Comparison of ENCODE assay signal across 8 mouse cellular contexts in the genomic region with DNA sequence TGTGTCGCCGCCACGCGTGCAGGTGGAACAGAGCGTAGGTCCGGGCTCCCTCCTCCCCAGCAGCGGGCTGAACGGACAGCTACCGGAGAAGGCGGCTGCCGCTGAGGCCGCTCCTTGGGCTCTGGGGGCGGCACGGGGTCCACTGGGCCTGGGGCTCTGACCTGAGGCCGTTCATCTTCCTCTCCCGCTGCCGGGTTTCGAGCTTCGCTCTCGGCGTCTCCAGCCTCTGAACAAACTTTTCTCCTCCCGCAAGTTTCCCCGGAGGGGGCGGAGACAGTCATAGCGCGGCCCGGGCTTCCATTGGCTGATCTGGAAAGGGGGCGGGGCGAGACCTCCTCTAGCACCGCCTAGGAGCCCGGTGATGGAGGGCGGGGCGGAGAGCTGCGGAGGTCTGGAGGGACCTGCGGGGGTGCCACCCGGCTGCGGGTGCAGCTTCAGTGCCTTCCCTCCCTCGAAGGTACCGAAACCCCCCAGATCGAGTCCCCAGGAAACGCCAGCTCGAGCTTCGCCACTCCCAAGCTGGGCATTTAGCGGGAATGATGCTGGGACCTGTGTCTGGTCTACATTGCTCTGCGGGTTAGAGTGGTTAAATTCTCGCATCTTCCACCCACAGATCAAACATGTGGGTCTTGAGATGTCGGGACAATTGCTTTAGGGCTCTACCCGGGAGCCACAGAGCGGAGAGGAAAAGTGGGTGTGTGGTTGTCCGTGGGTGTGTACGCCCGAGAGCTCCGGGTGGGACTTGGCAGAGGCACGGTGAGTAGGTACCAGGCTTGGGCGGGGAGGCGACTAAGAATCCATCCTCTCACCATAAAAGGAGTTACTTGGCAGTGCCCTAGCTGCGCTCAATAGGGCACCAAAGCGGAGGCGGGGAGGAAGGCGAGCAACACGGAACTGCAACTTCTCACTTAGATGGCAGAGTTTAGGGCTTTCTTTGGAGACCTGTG. TPM values are rescaled to one million over a fixed set of nuclear protein-coding genes. Genes with fewer than 3 reads are reported as not detected.
DNase-seq lines count a peak whose midpoint lies in the region; ATAC-seq and TF ChIP-seq lines count a peak whose summit lies in the region.

A gene (minus strand): TSS at position 229 of the 947 bp plus-strand sequence.

- H3K4me1 ChIP-seq in embryonic facial prominence, embryonic 12.5 days: peaks cover 18% of the 10 kb centered on the region
- peaks cover 12% of the 10 kb centered on the region for H3K4me1 ChIP-seq in limb, embryonic 14.5 days (ENCODE audit: control insufficient read depth, insufficient read depth, low read length)
- H3K4me1 ChIP-seq in midbrain, embryonic 16.5 days (ENCODE audit: control insufficient read depth, insufficient read depth, low read length): peaks cover 27% of the 10 kb centered on the region

- H3K27me3 ChIP-seq in embryonic facial prominence, embryonic 12.5 days: peaks cover 33% of the 10 kb centered on the region
- peaks cover 18% of the 10 kb centered on the region for H3K27me3 ChIP-seq in limb, embryonic 14.5 days (ENCODE audit: control insufficient read depth, insufficient read depth, low read length)
- peaks cover 29% of the 10 kb centered on the region for H3K27me3 ChIP-seq in midbrain, embryonic 16.5 days (ENCODE audit: control insufficient read depth, insufficient read depth, low read depth, low read length)

- peak within 1 kb of the TSS; percentile 8 for H3K9ac ChIP-seq in embryonic facial prominence, embryonic 12.5 days
- peak within 1 kb of the TSS; percentile 58 for H3K9ac ChIP-seq in limb, embryonic 14.5 days (ENCODE audit: low read depth, low read length, severe bottlenecking)
- peak within 1 kb of the TSS; percentile 57 for H3K9ac ChIP-seq in midbrain, embryonic 16.5 days (ENCODE audit: low read depth, low read length)

- TF ChIP-seq POLR2A in limb, embryonic 14.5 days (IDR thresholded peaks at IDR 0.05; ENCODE audit: borderline replicate concordance, extremely low read depth, insufficient read depth, insufficient read length): no peak

- ATAC-seq in embryonic facial prominence, embryonic 12.5 days (ENCODE audit: insufficient number of reproducible peaks, insufficient read depth, low FRiP score, low TSS enrichment): peak; percentile 93
- ATAC-seq in limb, embryonic 14.5 days (ENCODE audit: low FRiP score, low read depth): peak; percentile 95
- peak; percentile 95 for ATAC-seq in midbrain, embryonic 16.5 days

- H3K4me2 ChIP-seq in embryonic facial prominence, embryonic 12.5 days (replicated peaks): peak within 1 kb of the TSS; percentile 99
- peak within 1 kb of the TSS; percentile 100 for H3K4me2 ChIP-seq in limb, embryonic 14.5 days (replicated peaks; ENCODE audit: low read depth, low read length, severe bottlenecking)
- peak within 1 kb of the TSS; percentile 83 for H3K4me2 ChIP-seq in midbrain, embryonic 16.5 days (ENCODE audit: low read length)

- WGBS in embryonic facial prominence, embryonic 12.5 days: 1% methylated on average over 61 of the region's 61 CpGs
- WGBS in limb, embryonic 14.5 days: 1% methylated on average over 54 of the region's 61 CpGs
- under 1% methylated on average over 61 of the region's 61 CpGs for WGBS in midbrain, embryonic 16.5 days

- no peaks in the 10 kb centered on the region for H3K36me3 ChIP-seq in embryonic facial prominence, embryonic 12.5 days
- H3K36me3 ChIP-seq in limb, embryonic 14.5 days (ENCODE audit: control insufficient read depth, insufficient read depth, low read length): no peaks in the 10 kb centered on the region
- no peaks in the 10 kb centered on the region for H3K36me3 ChIP-seq in midbrain, embryonic 16.5 days (ENCODE audit: control insufficient read depth, insufficient read depth, low read length)

- no peak within 1 kb of the TSS for H3K27ac ChIP-seq in embryonic facial prominence, embryonic 12.5 days
- H3K27ac ChIP-seq in limb, embryonic 14.5 days (replicated peaks; ENCODE audit: low read depth, low read length): no peak within 1 kb of the TSS
- H3K27ac ChIP-seq in midbrain, embryonic 16.5 days (ENCODE audit: low read length): no peak within 1 kb of the TSS

- peak within 1 kb of the TSS; percentile 61 for H3K4me3 ChIP-seq in embryonic facial prominence, embryonic 12.5 days
- H3K4me3 ChIP-seq in limb, embryonic 14.5 days (replicated peaks; ENCODE audit: low read length): peak within 1 kb of the TSS; percentile 62
- peak within 1 kb of the TSS; percentile 54 for H3K4me3 ChIP-seq in midbrain, embryonic 16.5 days (ENCODE audit: low read depth, low read length)

- peak; percentile 79 for DNase-seq in 3134 (ENCODE audit: extremely low read depth, insufficient read length, low spot score)
- peak; percentile 92 to 94 for DNase-seq in adrenal gland, postnatal 36 days
- peak; percentile 96 to 97 for DNase-seq in heart, adult 18-20 months
- DNase-seq in kidney, adult 18-20 months: peak; percentile 89
- DNase-seq in limb, embryonic 14.5 days (ENCODE audit: low spot score): peak; percentile 95
- peak; percentile 96 to 98 for DNase-seq in spleen, postnatal 10 days (ENCODE audit: low spot score in 2 of 2)

- no peaks in the 10 kb centered on the region for H3K9me3 ChIP-seq in embryonic facial prominence, embryonic 12.5 days
- no peaks in the 10 kb centered on the region for H3K9me3 ChIP-seq in limb, embryonic 14.5 days (ENCODE audit: control insufficient read depth, low read length)
- H3K9me3 ChIP-seq in midbrain, embryonic 16.5 days (replicated peaks; ENCODE audit: control insufficient read depth, low read length, poor library complexity, severe bottlenecking): no peaks in the 10 kb centered on the region

RNA-seq across cellular contexts. Expression of the gene that starts here (rescaled TPM):
- total RNA-seq in adrenal gland, postnatal 36 days (2021): 1 to 10 TPM; 1.0 to 1.2 TPM
- polyA plus RNA-seq in embryonic facial prominence, embryonic 12.5 days (2016; fragmentation: Nextera tagmentation; extraction: Ambion mirVana): 3.7 and 4.0 TPM in 2 replicates
- 1 to 10 TPM; 1.3 to 2.1 TPM for total RNA-seq in heart, adult 18-20 months (2021)
- 3.4 and 5.2 TPM in 2 replicates for polyA plus RNA-seq in limb, embryonic 14.5 days (2012; rRNA removed)
- 4.7 and 4.9 TPM in 2 replicates for polyA plus RNA-seq in limb, embryonic 14.5 days (2014; fragmentation: Nextera tagmentation; extraction: Ambion mirVana)
- polyA plus RNA-seq in midbrain, embryonic 16.5 days (2015; fragmentation: Nextera tagmentation; extraction: Ambion mirVana): 1.1 and 1.6 TPM in 2 replicates

Comparison
In these comparisons a context has a peak if more than half of its experiments do, and no peak if none do; other contexts are left out.
1. H3K9ac ChIP-seq: peak in every context shown above with its lines; median percentile 58 in limb, embryonic 14.5 days; 57 in midbrain, embryonic 16.5 days; 8 in embryonic facial prominence, embryonic 12.5 days.